Mouse (Mus musculus): ENCODE results near the gene Timp3.

The Timp3 gene

DNA sequence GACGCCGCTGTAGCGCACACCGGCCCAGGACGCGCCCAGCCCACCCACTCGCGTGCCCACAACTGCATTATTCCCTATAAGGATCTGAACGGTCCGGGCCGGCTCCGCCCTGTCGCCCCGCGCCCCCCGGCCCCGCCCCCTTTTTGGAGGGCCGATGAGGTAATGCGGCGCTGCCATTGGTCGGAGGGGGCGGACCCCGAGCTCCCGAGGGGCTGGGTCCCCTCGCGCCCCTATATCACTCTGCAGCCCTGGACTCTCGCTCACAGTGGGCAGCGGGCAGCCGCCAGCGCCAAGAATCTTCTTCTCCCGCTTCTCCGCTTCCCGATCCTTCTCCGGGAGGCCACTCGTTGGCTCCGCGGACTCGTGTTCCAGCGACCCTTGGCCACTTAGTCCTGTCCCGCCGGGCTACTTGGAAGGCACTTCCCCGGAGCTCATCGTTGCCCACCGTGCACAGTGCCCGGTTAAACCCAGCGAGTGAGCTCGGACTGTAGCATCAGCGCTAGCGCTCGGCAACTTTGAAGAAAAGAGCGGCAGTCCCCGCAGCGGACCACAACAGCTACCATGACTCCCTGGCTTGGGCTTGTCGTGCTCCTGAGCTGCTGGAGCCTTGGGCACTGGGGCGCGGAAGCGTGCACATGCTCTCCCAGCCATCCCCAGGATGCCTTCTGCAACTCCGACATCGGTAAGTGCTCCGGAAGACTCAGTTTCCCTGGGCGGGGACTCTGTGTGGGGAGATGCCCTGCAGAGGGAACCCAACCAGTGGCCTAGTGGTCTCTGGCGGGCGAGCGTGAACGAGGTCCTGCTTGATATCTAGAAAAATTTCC, at the start of gene Timp3:
Gene Timp3, plus strand, starts transcription at position 80 of the 824 bp plus-strand sequence.
- peak; percentile 95 for DNase-seq

DNA sequence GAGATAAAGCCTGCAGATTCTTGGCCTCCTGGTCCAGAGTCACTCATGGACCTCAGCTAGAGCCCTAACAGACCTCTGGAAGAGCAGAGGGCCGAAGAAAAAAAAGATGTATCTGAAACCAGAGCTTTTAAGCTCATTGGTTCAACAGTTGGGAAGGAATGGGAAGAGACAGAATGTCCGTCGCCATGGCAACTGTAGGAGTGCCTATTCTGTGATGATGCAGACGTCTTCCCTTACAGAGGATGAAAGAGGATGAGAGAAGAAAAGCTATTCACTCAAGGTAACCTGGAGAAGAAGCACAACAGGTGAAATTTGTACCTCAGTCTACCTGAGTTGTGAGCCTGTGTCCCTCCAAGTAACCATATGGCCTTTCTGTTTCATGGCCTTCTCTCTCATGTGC, 44.0 kb upstream of the Timp3 start:
- DNase-seq, result no peak

DNA sequence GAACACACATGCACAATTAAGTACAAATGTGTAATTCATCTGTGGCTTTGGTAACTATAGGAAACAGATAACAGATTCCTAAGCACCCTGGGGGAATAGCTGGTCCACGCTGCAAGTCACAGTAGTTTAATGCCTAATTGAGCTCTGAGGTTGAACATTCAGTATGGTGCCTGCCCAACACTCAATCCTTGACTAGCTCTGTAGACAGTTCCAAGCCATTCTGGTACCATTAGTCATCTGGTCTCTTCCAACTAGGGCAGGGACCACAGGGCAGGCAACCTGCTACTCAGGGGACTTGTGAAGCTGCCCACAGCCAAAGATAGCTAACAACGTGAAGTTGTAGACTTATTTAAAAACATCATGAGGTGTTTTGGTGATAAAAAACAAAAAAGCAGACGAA, 43.1 kb upstream of the Timp3 start:
- no peak for DNase-seq

DNA sequence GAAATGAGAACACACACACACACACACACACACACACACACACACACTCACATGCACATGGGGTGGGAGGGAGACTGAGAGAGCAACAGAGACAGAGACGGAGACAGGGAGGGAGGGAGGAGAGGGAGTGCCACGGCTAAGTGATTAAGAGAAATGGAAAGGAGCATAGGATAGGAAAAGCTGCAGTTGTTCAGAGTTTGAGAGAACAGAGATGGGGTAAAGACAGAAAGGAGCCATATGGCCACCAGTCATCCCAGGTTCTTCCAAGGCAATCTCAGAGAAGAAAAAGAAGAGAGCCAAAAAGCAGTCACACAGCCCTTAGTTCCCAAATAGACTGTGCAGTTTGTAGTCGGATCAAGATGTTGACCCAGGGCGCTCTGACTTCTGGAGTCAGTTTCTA, 42.1 kb upstream of the Timp3 start:
- DNase-seq, result no peak

DNA sequence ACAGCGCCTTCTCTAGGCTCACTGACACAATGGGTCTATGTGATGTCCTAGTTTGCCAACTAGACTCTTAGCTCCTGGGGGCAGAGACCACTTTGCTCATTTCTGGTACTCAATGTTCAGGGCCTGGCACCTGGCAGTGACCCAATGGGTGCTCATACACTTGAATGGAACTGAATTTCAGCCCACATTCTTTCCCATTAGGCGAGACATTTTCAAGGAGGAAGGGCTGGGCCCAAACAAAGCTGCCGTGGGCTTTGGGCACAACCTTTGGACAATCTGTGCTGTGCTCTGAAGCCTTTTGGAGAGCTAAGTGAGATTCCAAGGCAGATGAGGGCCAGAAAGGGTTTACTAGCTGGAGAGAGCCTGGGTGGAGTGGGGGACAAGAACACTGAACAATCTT, 41.2 kb upstream of the Timp3 start:
- DNase-seq, result peak; percentile 44 to 68

DNA sequence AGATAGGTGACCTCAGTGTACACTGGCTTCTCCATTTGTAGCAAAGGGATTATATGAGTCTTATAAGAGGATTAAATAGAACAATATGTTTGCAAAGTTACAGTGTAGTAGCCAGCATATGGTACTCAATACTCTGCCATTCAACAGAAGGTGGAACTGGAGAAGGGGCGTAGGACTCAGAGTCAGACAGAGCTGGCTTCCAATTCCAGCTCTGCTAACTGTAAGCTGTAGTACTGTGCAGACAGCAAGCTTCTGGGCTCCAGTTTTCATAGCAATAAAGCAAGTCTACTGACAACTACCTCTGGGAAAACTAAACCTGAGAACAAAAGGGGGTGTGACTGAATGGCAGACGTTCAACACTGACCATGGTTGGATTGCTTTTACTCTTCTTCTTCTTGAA, 38.4 kb upstream of the Timp3 start:
- DNase-seq, result no peak

GRCm38 (mm10) chr10:86264618-86265017, 35.6 kb upstream of the Timp3 start:
- peak; percentile 34 to 58 for DNase-seq

DNA sequence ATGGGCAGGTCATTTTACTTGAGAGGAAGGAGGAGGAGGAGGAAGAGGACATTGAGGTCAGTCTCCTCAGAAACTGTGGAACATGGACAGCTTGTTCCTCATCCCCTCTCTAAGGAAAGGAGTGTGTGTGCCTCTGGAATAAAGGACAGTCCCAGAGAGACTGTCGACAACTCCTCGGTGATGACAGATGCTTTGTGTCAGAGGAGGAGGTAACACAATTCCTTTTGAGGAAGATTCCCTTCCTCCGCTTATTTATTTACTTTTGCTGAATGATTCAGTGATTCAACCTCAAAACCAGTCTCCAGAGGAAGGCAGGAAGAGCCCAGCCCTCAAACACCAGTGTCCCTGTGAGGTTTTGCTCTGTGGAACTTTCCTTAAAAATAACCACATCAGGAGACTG, 29.9 kb upstream of the Timp3 start:
- peak; percentile 11 to 67 for DNase-seq

DNA sequence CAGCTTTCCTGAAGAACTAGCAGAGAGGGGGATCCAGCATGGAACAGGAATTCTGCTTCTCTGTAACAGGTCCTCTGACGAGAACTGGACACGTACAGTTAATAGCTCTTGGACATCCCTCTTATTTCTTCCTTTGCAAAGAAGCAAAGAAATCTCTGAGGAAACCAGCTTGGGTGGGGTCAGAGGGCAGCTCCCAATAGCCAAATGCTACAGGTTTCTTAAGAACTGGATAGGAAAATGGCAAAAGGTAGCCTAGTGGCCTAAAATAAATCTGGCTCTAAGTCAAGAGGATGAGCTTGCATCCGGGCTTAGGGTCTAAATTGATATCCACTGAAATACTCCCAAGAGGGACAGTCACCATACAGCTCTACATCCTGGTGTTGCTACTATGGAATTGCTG, 27.3 kb upstream of the Timp3 start:
- peak; percentile 38 to 55 for DNase-seq

DNA sequence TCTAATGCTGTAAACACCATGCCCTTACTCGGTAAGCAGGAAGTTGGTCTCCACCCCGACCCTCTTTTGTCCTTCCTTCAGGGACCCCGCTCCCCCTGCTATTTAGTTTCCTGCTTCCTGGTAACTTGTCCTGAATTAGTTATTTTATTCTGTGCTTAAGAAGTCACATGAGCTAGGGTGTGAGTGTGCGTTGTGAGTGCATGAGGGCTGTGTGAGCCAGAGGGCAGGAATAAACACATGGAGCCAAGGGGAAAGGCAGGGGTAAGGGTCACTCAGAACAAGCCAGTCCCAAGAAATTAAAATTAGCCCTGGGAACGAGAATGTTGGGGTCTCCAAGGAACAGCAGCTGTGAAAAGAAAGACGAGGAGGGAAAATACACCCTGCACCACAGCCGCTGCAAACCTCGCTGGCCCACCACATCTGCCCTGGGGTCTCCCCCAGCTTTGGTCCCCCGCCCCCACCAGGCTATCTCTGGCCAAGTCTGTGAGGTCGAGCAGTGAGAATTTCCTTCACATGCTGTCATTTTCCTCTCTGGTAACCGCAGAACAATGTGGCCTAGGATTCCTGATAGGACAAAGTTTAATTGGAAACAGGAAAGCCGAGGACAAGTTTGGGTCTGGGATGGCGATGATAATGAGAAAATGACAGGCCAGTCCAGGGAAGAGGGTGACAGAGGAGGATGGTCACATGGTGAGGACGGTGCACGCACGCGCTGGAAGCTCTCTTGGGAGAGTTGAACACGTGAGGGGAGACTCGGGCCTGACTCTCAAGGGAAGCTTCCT, 26.6 kb upstream of the Timp3 start:
- DNase-seq, result peak; percentile 80 to 87

DNA sequence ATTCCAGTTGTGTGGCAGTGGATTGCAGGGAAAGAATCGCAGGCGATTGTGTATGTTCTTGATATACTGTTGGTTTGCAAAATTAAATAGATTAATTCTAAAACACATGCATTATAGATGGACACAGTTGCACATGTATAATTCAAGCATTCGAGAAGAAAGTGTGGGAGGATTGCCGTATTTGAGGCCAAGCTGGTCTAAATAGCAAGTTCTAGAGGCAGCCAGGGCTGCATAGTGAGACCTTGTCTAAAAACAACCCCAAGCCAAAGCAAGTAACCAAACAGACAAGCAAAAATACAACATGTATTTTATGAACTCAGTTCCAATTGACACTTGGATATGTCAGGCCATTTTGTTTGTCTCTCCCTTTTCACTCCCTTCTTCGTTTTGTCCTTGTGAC, 24.6 kb upstream of the Timp3 start:
- no peak for DNase-seq

DNA sequence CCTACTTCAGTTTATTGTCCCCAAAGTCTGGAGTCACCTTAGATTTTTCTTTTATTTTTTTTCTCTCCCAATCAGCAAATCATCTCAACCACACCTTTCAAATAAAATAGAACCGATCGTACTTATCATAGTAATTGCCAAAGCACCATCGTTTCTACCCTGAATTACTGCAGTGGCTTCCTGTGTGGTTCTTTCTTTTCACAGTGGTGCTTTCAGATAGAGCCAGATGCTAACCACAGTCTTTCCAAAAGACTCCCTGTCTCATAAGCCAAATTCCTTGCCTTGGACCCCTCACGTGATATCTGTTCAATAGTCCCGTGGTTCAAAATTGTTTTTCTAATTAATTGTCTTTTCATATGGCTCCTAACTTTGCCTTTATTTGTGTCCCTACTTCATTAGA, 22.8 kb upstream of the Timp3 start:
- DNase-seq, result no peak

DNA sequence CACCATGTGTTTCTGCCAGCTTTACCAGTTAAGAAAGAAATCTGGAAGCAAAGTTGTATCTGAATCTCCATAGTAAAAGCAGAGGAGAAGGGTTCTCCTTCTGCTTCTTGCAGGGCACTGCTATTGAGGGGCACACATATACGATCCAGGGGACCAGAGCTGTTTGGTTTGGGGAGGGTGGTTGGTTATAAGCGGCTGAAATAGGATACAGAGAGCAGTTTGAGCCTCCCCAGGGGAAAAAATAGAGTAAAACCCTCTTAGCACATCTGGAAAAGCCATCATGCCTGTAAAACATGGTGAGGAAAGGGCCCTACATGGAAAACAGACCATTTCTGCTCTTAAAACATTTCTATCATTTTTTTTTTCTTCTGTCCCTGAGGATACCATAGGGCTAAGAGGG, 21.7 kb upstream of the Timp3 start:
- no peak for DNase-seq

- DNase-seq, result no peak
These were observed 20.5 kb upstream of the Timp3 start for GRCm38 (mm10) chr10:86279579-86280168.

- no peak for DNase-seq
These were observed 18.9 kb upstream of the Timp3 start for GRCm38 (mm10) chr10:86281238-86281637.

DNA sequence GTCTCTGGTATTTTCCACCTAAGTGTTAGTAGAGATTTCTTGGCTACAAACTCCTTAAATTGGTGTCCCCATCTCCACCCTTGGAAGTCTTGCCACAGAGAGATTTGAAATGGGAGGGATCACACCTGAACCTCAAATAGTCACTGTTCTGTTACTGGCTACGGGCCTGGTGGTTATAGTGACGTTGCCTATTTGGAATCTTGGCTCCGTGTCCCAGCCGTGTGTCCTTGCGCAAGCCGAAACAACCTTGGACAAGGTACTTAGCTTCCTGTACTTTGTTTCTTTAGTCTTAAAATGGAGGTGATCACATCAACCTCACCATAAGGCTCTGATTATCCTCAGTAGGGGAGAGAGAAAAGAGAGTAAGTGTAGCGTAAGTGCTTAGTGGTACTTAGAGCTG, 13.7 kb upstream of the Timp3 start:
- peak; percentile 56 to 67 for DNase-seq

GRCm38 (mm10) chr10:86290109-86290771, 9.9 kb upstream of the Timp3 start:
- DNase-seq, result peak; percentile 87 to 92

DNA sequence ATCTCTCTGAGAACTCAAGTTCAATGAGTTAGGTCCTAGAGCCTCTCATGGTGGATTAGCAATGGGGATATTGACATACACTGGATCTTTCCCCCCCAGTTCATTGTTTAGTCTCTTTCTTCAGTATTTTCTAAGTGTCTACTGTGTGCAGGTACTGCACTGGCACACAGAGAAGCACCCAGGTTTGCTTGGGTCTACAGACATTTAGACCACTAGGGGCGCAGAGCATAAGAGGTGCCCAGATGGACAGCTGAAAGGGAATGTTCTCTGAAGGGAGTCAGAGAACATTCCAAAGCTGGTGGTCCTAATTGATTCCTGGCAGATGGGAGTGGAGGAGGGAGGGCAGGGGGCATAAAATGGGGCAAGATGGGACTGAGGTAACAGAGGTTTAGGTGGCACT, 6.3 kb upstream of the Timp3 start:
- DNase-seq, result no peak

- DNase-seq, result peak; percentile 82 to 86
These were observed 5.4 kb upstream of the Timp3 start for GRCm38 (mm10) chr10:86294599-86295365.

- no peak for DNase-seq
These were observed 4.6 kb upstream of the Timp3 start for GRCm38 (mm10) chr10:86295454-86296098.

GRCm38 (mm10) chr10:86296111-86296510, 4.1 kb upstream of the Timp3 start:
- DNase-seq, result peak; percentile 86 to 88

- DNase-seq, result no peak
These were observed 2.9 kb upstream of the Timp3 start for GRCm38 (mm10) chr10:86297307-86297706.
